Mouse (Mus musculus) ES-Bruce4 (cell line): ENCODE measurements at regions not wholly inside any gene's neighbourhood (a gene's known extent, or its start where the extent isn't known, plus 50 kb on each side); places are given as distances from the start of the nearest gene placed in this dataset.

Experiments used
- H3K27ac ChIP-seq: 2 replicates; pipeline ENCODE4 v1.5.1; 2012; ENCODE audit warnings: low read length, inconsistent platforms; ENCODE audit not compliant: insufficient read depth
- H3K27me3 ChIP-seq: 2 replicates; pipeline ENCODE4 v1.6.1; 2012; ENCODE audit warnings: mild to moderate bottlenecking, low read length, inconsistent platforms; ENCODE audit not compliant: control insufficient read depth, poor library complexity, insufficient read depth, severe bottlenecking
- H3K36me3 ChIP-seq: 2 replicates; pipeline ENCODE4 v1.6.1; 2012; ENCODE audit warnings: inconsistent platforms, mild to moderate bottlenecking, low read length, moderate library complexity; ENCODE audit not compliant: control insufficient read depth, poor library complexity, insufficient read depth, severe bottlenecking
- H3K4me1 ChIP-seq: one replicate; pipeline ENCODE4 v1.8.1; 2011; ENCODE audit warnings: low read length; ENCODE audit not compliant: control insufficient read depth, insufficient read depth
- H3K4me3 ChIP-seq: 2 replicates; pipeline ENCODE4 v1.5.1; 2011; ENCODE audit warnings: low read depth, mild to moderate bottlenecking, low read length
- H3K9ac ChIP-seq: 2 replicates; pipeline ENCODE4 v1.6.1; 2012; ENCODE audit warnings: low read depth, mild to moderate bottlenecking, inconsistent platforms; ENCODE audit not compliant: poor library complexity, severe bottlenecking
- H3K9me3 ChIP-seq: replicated peaks from 2 replicates; pipeline ENCODE4 v1.6.1; 2012; ENCODE audit warnings: mild to moderate bottlenecking, low read length, inconsistent platforms; ENCODE audit not compliant: control insufficient read depth, poor library complexity, insufficient read depth, severe bottlenecking
- CTCF ChIP-seq: IDR thresholded peaks from one replicate; pipeline ENCODE4 v1.8.1; 2011; ENCODE audit warnings: low read depth, low read length
- EP300 ChIP-seq: IDR thresholded peaks from 2 replicates; pipeline ENCODE4 v1.6.1; 2011; ENCODE audit warnings: low read depth, low read length; ENCODE audit not compliant: insufficient read depth
- POLR2A ChIP-seq: IDR thresholded peaks from one replicate; pipeline ENCODE4 v1.8.1; 2011; ENCODE audit warnings: low read length; ENCODE audit not compliant: insufficient read depth

DNA sequence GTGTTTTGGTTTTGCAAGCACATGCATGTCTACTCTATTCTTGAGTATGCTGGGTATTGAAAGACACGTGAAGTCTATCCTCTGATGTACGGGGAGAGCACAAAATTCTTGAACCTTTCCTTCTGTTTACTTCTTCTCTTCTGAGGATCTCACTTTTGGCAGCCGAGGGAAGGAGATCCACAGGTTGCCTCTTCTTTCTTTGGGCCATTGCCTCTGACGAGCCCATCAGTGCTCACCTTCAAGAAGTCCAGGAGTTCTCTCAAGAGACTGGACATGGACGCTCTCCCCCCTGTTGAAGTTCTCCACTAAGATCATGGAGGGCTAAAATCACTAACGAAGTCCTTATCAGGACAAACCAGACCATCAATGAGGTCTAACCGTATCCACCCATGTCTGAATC lies 318.8 kb downstream of the Cd83 start:
- no peak for TF ChIP-seq POLR2A
- no peak for TF ChIP-seq CTCF
- TF ChIP-seq EP300 = no peak

DNA sequence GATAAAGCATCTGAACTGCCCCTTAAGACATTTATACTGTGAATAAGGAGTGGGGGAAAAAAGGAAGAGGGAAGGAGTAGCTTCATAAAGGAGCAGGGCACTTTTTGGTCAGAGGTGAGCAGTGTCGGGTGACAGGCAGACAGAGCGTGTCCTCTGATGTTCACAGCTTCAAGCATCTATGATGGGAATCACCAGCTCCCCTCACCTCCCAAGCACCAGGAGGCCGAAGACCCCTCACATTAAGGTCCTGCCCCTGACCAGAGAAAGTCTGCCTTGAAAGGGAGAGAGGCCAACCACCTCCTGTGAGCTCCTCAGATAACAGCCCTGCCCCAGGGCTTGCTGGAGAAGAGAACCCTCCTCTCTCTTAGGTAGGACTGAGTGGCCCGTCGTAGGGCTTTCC lies 320.6 kb downstream of the Cd83 start:
- TF ChIP-seq CTCF (no peak), POLR2A (no peak), EP300 (no peak)

More for the DNA sequence above, 318.8 kb downstream of the Cd83 start:
- Histone ChIP-seq H3K4me1 (no peaks in the 10 kb centered on the region), H3K27me3 (no peaks in the 10 kb centered on the region), H3K36me3 (no peaks in the 10 kb centered on the region), H3K9ac (no peak overlapping the region), H3K27ac (no peak overlapping the region), H3K9me3 (no peaks in the 10 kb centered on the region), H3K4me3 (no peak overlapping the region)

DNA sequence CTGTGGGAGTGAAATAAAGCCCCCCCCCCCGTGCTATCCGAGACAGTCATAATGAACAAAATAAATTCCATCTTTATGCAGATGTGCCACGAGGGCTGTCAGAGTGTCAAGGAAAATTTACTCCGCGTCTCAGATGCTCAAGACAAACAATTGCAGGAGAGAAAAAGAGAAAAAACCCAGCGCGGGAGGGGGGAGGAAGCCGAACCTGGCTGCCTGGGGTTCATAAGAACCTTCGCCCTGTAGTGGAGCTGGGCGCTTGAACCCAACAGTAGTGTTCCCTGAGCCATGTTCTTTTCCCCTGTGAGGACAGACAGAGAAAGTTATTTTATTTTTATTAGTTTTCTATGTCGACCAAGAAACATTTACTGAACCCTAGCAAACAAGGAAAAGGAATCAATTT lies 324.1 kb downstream of the Cd83 start:
- TF ChIP-seq POLR2A (no peak), CTCF (no peak), EP300 (no peak)
- Histone ChIP-seq H3K4me3 (no peak overlapping the region), H3K36me3 (no peaks in the 10 kb centered on the region), H3K27me3 (no peaks in the 10 kb centered on the region), H3K4me1 (no peaks in the 10 kb centered on the region), H3K27ac (no peak overlapping the region), H3K9ac (no peak overlapping the region), H3K9me3 (no peaks in the 10 kb centered on the region)

More for the DNA sequence above, 320.6 kb downstream of the Cd83 start:
- no peaks in the 10 kb centered on the region for H3K9me3 ChIP-seq
- no peaks in the 10 kb centered on the region for H3K4me1 ChIP-seq
- H3K9ac ChIP-seq = no peak overlapping the region
- no peak overlapping the region for H3K4me3 ChIP-seq
- H3K27me3 ChIP-seq = no peaks in the 10 kb centered on the region
- H3K27ac ChIP-seq = no peak overlapping the region
- H3K36me3 ChIP-seq = no peaks in the 10 kb centered on the region

- H3K9ac ChIP-seq = no peak overlapping the region
- no peaks in the 10 kb centered on the region for H3K36me3 ChIP-seq
- TF ChIP-seq CTCF (no peak), EP300 (no peak), POLR2A (no peak)
- no peaks in the 10 kb centered on the region for H3K27me3 ChIP-seq
- no peak overlapping the region for H3K27ac ChIP-seq
- no peaks in the 10 kb centered on the region for H3K4me1 ChIP-seq
- H3K4me3 ChIP-seq = no peak overlapping the region
- H3K9me3 ChIP-seq = no peaks in the 10 kb centered on the region
Measured at GRCm38 (mm10) chr13:44113043-44113442, 328.5 kb downstream of the Cd83 start.

DNA sequence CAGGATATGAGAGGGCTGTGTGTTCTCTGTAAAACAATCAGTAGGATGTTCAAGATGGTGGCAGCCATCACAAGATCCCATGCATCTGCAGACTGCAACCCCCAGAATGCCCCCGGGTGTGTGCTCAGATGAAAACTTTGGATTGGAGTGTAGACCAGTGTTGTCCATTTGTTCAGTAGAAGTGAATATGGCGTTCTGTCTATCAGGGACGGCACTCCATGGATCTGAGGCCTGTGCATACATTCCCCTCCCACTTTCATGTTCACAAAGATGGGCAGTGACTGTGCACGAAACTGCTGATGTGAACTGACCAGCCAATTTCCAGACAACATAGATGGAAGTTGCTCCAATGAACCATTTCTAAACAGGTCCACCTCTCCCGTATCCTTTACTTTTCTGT lies 330.3 kb downstream of the Cd83 start:
- H3K9ac ChIP-seq = no peak overlapping the region
- H3K9me3 ChIP-seq = no peaks in the 10 kb centered on the region
- TF ChIP-seq POLR2A (no peak), CTCF (no peak), EP300 (no peak)
- H3K4me3 ChIP-seq = no peak overlapping the region
- H3K36me3 ChIP-seq = no peaks in the 10 kb centered on the region
- no peaks in the 10 kb centered on the region for H3K4me1 ChIP-seq
- no peak overlapping the region for H3K27ac ChIP-seq
- H3K27me3 ChIP-seq = no peaks in the 10 kb centered on the region

DNA sequence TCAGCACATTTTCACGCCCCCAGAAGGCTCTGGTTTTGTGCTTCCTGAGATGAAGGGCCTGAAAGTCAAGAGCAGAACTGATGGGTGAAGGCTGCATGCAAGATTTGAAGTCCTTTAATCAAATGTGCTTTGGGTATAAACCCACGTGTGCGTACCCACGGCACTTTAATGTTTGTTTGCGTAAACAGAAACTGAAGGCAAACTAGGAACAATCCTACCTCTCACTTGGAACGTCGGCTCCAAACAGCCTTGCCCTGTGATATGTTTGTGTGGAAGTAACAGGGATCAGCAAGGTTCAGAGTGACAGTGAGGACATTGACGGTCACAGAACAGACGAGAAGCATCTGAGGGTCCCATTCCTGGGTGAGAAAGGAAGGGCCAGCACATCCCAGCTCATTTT lies 333.3 kb downstream of the Cd83 start:
- no peak overlapping the region for H3K4me3 ChIP-seq
- H3K27ac ChIP-seq = no peak overlapping the region
- no peak for TF ChIP-seq CTCF
- no peak for TF ChIP-seq POLR2A
- no peak for TF ChIP-seq EP300
- H3K36me3 ChIP-seq = no peaks in the 10 kb centered on the region
- H3K27me3 ChIP-seq = no peaks in the 10 kb centered on the region
- H3K4me1 ChIP-seq = peaks cover 5% of the 10 kb centered on the region
- no peaks in the 10 kb centered on the region for H3K9me3 ChIP-seq
- no peak overlapping the region for H3K9ac ChIP-seq

- Histone ChIP-seq H3K9ac (no peak overlapping the region), H3K27me3 (no peaks in the 10 kb centered on the region), H3K4me1 (peaks cover 5% of the 10 kb centered on the region)
Measured at GRCm38 (mm10) chr13:44118846-44119245, 334.3 kb downstream of the Cd83 start.

More at GRCm38 (mm10) chr13:44118846-44119245, 334.3 kb downstream of the Cd83 start:
- Histone ChIP-seq H3K9me3 (no peaks in the 10 kb centered on the region), H3K36me3 (no peaks in the 10 kb centered on the region), H3K27ac (no peak overlapping the region), H3K4me3 (no peak overlapping the region)
- no peak for TF ChIP-seq EP300
- TF ChIP-seq CTCF = no peak
- no peak for TF ChIP-seq POLR2A
